Mouse (Mus musculus) ES-E14 (cell line): ENCODE results near the gene 4921536K21Rik.

ENCODE experiments used
- CHD2 ChIP-seq: IDR thresholded peaks from 2 replicates; pipeline ENCODE4 v1.6.1; 2014; ENCODE audit warnings: mild to moderate bottlenecking, low read depth, low read length, inconsistent platforms
- HCFC1 ChIP-seq: IDR thresholded peaks from 2 replicates; pipeline ENCODE4 v1.6.1; 2012; ENCODE audit warnings: low read length, inconsistent platforms, borderline replicate concordance; ENCODE audit not compliant: insufficient read depth
- MAFK ChIP-seq: IDR thresholded peaks from 2 replicates; pipeline ENCODE4 v1.6.1; 2014; ENCODE audit warnings: mild to moderate bottlenecking, low read depth, low read length, inconsistent platforms; ENCODE audit not compliant: insufficient read depth
- ZC3H11A ChIP-seq: IDR thresholded peaks from 2 replicates; pipeline ENCODE4 v1.6.1; 2012; ENCODE audit warnings: low read depth, mild to moderate bottlenecking, inconsistent platforms, low read length, borderline replicate concordance
- ZNF384 ChIP-seq: IDR thresholded peaks from 2 replicates; pipeline ENCODE4 v1.6.1; 2012; ENCODE audit warnings: low read depth, low read length, inconsistent platforms

- TF ChIP-seq CHD2 (no peak), MAFK (no peak), ZC3H11A (no peak), HCFC1 (no peak), ZNF384 (no peak)
Measured at GRCm38 (mm10) chr11:3846351-3846750, 48.5 kb downstream of the 4921536K21Rik start.
